Mouse (Mus musculus) heart, adult 8-10 months (tissue): Measurements from ENCODE around the gene Nucks1. TPM values are rescaled to one million over a fixed set of nuclear protein-coding genes. Genes with fewer than 3 reads are reported as not detected.
"Not testable (repeated sequence)": the region's sequence is repeated elsewhere in the genome, so short reads cannot be mapped to it uniquely, and the experiment has no call there.

Source experiments
- DNase-seq: peaks from one replicate; pipeline ENCODE4 v3.0.0; 2022; ENCODE audit warnings: low spot score
- total RNA-seq, 4 experiments: library from RNA; stranded (reverse); gene quantifications; 2 replicates each; pipeline ENCODE4 v1.2.4; 2022

Gene Nucks1
- total RNA-seq: 10 to 100 TPM; 55.6 to 68.7 (median 62.6) TPM

DNA sequence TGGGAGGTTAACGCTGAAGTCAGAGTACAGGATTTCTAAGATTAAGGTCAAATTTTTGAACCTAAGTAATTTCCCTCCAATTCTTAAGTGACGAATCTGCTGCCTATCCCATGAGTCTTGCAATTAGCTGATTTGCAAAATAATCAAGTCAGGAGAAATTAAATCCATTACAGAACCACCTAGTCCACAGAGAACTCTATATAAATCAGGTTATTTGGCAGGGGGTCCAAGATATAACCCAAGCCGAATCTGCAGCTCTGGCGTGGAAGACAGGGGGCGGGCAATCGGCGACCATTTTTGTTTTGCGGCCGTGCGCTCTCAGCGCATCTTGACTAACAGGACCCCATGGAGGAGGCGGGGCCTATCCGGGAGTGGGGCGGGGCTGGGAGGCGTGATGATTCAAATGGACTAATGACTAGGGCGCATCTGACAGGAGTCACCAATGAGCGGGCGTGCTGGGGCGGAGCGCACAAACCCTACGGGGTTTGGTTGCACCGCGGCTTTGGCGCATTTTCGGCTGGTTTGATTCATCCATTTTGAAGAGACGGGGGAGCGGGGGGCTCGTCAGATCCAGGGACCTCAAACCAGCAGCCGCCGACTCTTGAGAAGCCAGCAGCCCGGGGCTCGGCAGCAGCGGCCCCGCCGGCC, at the start of gene Nucks1:
Nucks1 (plus strand) TSS at position 534 of the 648 bp plus-strand sequence.
- DNase-seq: peak; percentile 99

DNA sequence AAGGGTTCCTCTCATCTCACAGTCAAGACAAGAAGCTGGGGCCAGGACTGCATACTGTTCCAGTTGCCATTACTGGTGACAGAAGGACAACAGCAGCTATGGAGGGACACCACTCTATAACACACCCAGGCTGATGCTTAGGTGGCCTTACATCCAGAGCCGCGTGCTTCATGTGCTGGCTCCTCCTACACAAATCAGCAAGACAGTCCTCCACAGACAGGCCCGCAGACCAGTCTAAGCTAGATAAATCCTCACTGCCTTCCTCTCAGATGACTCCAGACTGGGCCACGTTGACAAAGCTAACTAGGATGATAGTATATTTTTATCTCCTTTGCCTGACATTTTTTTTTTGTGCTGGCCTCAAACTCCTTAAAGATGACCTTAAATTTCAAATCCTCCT, 48.5 kb upstream of the Nucks1 start:
- no peak for DNase-seq

DNA sequence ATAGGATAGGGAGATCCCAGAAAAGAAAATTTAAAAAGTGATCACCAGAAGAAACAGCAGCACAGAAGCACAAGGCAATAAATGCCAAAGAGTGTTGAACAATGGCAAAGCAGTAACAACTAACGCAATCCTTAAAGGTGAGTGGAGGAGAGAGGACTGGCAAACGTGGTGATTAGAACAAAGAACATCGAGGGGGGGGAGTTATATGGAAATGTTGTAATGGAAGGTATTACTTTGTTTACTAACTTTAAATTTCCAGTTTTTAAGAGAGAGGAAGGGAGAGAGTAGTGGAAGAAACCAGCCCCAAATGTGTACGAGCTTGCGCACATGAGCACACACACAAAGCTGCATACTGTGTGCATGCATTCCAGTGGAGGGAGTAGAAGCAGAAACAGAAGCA, 44.7 kb upstream of the Nucks1 start:
- no peak for DNase-seq

DNA sequence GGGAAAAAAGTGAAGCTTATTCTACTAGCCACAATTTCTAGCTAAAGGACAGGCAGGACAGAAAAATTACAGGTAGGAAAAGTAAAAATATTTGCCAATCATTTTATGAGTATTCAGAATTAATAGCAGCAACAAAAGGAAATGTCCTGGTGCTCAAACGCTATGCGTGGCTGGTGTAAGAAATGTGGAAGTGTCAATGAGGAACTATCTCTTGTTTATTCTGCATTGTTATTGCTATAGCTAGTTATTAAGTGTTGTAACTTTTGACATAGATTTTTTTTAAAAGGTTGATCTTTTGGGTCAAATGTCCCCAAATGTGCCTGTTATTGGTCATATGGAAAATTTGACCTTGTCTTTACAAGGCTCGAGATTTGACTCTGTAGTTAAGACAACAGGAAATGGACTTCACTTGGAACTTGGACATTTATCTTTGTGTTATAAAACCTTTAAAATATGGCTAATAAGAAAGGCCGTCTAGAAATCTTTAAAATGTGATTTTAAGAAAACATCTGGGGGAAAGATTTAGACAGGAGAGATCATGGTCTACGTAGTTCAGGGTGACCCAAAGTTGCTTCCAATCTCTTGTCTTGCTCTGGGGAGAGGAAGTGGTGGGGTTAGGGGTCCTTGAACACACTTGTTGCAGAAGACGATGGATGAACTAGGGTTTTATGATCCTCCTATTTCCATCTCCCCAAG, 43.9 kb upstream of the Nucks1 start:
- no peak for DNase-seq

DNA sequence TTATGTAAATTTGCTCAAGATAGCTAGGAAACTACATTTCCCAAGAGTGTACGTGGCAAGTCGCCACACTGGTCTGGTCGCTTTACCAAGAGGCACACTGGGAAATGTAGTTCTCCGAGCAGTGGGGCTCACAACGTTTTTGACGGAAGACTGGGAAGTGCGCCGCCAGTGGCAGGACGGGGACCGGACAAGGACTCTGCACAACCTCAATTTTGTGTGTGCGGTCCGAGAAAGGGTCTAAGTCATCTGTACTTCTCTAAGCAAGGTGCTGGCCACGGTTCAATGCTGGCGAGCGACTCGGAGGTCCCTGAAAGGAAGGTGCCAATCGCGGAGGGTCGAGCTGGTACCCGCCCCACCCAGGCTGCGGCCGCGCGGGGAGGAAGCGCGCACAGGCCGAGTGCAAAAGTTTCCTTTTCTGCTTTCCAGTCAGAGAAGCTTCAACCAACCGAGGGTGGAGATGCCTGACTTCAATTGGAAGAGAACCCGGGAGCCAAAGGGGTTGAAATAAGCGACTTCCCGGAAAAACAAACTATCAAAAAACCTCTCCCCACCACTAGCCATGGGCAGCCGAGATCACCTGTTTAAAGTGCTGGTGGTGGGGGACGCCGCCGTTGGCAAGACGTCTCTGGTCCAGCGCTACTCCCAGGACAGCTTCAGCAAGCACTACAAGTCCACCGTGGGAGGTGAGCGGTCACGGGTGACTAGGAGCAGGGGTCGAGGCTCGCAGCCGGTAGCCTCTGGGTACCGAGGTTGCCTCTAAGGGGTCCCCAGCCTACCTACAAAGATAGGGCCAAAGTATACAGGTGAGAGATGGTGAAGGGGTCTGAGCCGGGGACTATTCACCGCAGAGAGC, 43.0 kb upstream of the Nucks1 start, which contains the start of gene Rab29:
Rab29 (plus strand) TSS at position 132 of the 853 bp plus-strand sequence.
- peak; percentile 94 for DNase-seq

DNA sequence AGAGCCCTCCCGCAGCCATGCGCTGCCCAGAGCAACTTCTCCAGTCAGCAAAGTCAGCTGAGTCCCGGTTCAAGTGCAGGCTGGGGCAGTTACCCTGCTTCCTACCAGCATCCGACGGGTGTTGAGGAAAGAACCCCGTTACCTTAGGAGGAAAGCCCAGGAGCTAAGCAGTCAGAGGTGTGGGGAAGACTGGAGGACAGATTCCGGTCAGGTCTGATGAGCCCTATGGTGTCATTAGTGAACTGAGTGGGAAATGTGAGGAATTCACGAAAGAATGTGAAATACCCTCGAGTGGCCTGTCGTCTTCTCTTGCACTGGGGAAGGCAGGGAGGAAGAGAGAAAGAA, 42.4 kb upstream of the Nucks1 start:
- DNase-seq: peak; percentile 11

DNA sequence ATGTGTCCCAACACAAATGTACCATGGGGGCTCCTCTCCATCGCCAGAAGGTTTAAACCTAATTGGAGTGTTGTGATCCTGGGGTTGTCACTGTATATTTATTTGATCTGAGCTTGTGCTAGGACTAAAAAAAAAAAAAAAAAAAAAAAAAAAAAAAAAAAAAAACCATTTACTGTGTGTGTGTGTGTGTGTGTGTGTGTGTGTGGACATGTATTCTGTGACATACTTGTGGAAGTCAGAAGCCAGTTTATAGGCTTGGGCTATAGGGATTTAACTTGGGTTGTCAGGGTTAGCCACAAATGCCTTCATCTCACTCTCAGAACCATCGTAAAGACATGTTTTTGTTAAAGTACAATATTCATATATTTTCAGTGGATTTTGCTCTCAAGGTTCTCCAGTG, 40.8 kb upstream of the Nucks1 start:
- DNase-seq: no peak

DNA sequence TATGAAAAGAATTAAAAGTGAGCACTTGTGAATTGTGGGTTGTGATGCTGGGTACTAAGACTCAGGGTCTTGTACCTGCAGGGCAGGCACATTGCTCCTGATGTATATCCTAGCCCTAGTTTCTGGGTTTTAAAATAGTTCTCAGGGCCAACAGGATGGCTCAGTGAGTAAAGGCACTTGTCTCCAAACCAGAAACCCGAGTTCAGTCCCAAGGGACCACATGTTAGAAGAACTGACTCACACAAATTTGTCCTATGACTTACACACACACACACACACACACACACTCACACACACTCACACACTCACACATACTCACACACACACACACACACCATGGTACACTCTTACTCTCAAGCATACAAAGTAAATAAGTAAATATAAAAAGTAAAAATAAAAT, 37.5 kb upstream of the Nucks1 start:
- no peak for DNase-seq

DNA sequence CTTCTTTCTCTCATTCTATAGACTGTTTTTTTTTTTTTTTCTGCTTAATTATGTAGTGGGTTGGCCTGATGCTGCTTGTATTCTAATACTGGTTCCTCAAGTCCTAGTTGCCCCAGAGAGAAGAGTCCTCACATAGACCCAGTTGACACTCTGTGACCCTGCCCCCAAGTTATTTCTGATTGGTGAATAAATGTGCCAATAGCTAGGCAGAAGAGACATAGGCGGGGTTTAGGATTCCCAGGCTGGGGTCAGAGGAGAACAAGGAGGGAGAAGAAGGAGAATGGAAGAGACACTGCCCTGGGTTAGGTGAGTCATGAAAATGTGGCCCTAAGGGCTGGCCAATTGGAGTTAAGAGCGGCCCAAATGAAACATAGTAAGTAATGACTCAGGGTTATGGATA, 30.5 kb upstream of the Nucks1 start:
- DNase-seq: no peak

DNA sequence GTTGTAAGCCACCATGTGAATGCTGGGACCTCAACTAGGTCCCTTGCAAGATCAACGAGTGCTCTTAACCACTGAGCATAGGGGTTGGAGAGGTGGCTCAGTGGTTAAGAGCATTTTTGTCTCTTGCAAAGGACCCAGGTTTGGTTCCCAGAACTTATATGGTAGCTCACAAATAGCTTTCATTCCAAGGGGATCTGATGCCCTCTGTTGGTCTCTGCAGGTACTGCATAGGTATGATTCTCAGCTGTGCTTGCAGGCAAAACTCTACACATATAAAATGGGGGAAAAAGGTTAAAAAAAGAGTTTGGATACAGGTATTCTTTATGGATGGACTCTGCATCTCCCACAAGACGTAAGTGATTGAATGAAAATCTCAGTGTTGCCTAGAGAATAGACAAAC, 27.5 kb upstream of the Nucks1 start:
- no peak for DNase-seq

DNA sequence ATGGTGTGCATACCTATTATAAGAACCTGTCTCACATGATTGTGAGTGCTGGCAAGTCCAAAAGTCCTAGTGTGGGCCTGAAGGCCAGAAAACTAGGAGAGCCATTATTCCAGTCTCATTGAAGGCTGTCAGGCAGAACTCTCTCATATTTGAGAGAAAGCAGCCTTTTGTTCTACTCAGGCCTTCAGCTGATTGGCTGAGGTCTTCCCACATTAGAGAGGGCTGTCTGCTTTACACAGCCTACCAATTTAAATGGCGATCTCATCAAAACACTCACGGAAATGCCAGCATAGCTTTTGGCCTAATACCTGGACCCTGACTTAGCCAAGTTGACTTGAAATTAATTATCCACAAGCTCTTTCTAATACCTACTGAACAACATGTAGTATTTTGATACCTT, 24.2 kb upstream of the Nucks1 start:
- no peak for DNase-seq

DNA sequence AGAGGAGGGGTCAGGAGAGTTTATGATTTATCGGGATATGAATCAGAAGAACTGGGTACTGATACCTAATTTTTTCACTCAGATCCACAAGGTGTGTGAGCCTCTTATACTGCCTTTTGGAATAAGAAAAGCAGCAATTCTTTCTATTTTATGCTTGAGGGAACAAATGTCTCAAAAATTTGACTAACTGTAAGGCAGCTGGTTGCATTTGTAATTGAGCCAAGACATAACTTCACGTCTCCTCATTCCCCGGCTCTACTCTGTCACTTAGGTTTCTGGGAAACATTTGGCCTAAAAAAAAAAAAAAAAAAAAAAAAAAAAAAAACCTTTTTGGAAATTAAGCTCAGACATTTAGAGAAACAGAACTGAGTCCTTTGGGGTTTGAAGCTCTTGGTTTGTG, 23.7 kb upstream of the Nucks1 start:
- no peak for DNase-seq

DNA sequence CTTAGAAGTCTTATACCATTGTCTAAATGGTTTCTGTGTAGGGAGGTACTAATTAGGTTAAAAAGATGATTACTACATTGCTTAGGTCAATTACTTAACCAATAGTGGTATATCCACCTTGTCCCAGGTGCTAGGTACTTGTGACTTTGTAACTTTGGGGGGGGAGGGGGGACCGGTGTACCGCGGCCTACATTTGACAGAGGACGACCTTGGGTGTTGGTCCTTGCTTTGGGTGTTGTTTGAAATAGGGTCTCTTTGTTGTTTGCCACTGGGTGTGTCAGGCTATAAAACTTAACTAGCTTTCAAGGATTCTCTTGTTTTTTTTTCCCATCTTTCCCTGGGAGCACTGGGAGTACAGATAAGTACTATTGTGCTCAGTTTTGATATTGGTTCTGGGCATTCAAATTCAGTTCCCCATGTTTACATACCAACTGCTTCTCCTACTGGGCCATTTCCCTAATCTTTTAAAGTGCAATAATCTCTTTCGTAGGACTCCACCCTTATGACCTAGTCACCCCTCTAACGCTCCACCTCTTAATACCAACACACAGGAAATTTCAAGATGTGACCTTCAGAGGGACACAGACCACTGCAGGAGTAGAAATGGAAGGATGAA, 20.2 kb upstream of the Nucks1 start:
- no peak for DNase-seq

DNA sequence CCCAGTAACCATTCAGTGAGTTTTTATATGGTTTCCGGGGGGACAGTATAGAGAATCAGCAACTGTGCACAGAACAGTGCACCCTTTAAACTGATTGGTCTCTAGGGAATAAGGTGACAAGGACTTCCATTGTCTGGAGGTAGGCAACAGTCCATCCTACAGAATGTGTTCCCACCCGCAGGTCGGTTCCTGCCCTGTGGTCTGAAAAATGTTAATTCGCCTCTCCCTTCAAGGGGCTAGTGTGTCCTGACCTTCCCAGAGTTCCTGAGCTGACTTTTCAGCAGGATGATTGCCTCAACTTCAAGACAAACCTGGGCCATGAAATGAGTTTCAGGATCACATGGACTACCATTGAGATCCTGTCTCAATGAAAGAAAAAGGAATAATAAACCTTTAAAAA, 18.9 kb upstream of the Nucks1 start:
- no peak for DNase-seq

DNA sequence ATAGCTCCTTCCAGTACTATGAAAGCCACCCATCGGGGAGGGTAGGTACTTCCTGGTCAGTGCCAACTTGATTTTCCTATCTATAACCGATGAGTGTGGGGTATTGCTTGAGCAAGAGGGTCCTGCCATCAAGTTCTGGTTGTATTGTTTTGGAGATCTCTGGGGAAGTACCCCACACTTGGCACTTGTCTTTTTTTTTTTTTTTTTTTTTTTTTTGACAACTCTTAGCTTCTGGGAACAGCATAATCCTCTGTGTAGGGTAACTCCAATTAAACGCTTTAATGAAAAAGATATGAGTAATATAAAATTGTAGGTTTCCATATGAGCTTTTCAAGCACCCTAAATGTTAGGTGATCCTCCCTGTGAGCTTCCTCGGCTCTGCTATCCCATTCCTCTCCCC, 7.7 kb upstream of the Nucks1 start:
- no peak for DNase-seq

DNA sequence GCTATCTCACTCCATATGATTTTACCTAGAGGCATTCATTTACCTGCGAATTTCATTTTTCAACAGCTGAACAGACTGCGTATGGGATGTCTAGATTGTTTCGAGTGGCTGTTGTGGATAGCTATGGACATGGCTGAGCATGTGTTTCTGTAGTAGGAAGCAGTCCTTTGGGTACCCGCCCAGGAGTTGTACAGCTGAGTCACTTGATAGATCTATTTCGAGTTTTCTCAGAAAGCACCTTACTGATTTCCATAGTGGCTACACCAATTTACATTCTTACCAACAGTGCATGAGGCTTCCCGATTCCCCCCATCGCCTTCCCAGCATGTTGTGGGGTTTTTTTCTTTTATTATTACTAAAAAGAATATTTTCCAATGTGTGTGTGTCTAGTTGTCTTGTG, 7.1 kb upstream of the Nucks1 start:
- DNase-seq: no peak

DNA sequence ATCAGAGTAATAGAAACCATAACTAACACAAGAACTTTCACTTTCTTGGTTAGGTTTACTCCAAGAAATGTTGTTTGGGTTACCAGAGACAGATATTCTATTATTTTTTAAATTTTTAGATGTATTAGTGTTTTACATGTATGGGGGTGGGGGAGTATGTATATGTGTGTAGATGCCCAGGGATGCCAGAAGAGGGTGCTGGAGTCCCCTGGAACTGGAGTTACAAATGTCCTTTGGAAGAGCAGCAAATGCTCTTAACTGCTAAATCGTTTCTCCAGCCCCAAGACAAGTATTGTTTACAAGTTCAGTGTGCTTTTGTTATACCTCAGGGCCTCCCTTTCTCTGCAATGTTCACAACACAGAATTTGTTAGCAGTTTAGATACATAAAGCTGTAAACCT, 4.8 kb upstream of the Nucks1 start:
- DNase-seq: no peak

DNA sequence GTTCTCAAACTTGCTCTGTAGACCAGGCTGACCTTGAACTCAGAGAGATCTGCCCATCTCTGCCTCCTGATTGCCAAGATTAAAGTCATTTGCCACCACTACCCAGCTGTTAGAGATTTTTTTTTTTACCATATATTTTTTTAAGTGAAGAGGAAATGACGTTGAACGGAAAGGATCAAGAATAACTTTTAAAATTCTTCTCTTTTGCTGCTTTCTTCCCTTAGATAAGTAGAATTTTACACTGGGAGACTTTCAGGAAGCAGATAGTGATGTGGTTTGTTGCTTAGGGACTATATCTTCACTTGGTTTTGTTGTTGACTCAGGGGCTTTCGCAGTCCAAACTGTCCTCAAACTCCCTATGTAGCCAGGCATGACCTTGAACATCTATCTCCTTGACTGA, 1.9 kb upstream of the Nucks1 start:
- no peak for DNase-seq

DNA sequence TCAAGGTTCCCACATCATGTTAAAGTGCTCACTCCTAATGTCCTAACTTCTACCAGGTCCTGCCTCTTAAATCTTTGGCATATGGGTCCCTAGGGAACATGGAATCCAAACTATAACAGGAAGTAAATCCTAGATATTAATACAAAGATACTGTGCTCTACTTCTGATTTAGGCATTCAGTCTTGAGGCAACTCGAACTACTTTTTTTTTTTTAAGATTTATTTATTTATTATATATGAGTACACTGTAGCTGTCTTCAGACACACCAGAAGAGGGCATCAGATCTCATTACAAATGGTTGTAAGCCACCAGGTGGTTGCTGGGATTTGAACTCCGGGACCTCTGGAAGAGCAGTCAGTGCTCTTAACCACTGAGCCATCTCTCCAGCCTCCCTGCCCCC, 1.1 kb upstream of the Nucks1 start:
- not testable (repeated sequence) for DNase-seq

DNA sequence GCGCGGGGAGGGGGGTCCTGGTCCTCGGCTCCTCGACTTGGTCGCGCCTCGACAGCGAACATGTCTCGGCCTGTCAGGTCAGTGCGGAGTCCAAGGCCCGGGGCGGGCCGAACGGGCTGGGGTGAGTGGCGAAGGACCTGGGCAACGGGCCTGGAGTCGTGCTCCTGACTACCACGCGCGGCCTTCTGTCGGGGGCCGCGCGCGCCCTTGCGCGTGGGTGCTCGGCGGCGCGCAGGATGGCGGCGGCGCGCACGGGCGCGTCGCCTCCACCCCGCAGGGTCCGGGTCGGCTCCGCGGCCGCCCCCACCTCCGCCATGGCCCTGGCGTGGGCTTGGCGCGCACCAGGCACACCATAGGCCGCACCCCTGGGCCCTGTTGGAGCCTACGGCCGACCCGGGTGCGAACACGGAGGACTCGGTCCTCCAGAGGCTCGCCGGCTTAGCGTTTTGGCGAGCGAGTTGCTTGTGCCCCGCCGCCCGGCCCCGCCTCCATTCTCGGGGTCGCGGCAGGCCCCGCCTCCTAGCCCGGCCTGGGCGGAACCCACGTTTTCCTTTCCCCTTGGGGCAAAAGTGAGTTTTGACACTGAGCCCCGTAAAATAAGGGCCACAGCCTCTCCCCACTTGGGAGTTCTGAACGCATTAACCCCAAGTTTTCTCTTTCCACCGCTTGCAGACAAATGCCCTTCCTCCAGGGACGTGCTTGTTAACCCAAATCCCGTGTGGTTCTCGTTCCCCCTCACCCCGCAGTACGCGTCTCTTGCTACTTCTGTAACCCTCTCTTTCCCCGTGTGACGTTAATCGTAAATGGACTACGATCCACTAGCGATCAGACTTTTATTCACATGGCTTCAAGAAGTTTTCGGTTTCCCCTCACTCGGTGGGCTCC, 582 bp downstream of the Nucks1 start:
- peak; percentile 78 for DNase-seq

DNA sequence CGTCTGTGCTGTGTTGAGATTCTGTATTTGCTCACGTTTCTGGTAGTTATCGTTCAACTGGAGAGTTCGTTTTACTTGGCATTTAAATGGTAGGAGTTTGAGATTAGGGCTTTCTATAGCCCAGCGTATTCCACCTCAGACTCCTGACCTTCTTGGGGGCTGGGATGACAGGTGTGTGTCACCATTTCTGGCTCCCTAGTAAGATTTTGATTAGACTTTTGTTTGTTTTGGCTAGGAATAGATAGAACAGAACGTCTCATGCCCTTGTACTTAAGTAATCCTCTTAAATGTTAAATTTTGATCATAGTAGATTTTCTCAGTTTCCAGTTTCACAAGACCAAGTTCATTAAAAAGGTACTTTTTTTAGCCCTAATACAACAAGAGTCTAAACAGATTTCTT, 7.3 kb downstream of the Nucks1 start:
- no peak for DNase-seq
